Mouse (Mus musculus): Measurements from ENCODE around the gene Spi1.

- TF ChIP-seq POLR2A (IDR thresholded peaks at IDR 0.05; ENCODE audit: low read depth, low read length) = no peak
- TF ChIP-seq CTCF (IDR thresholded peaks at IDR 0.05; ENCODE audit: borderline replicate concordance, insufficient read depth, low read length) = no peak
Observed at GRCm38 (mm10) chr2:91090827-91091226, 8.6 kb downstream of the Spi1 start.

All from embryonic fibroblast, embryonic 13.5 days (primary cell).